Mouse (Mus musculus) layer of hippocampus, adult 11-12 months (tissue): ENCODE results near the gene Crybb1.

Experiments used
- DNase-seq: peaks from one replicate; pipeline ENCODE4 v3.0.0; 2022; ENCODE audit warnings: low spot score

Gene Crybb1

GRCm38 (mm10) chr5:112266011-112266777 lies 10.6 kb downstream of the Crybb1 start:
- DNase-seq, result no peak

DNA sequence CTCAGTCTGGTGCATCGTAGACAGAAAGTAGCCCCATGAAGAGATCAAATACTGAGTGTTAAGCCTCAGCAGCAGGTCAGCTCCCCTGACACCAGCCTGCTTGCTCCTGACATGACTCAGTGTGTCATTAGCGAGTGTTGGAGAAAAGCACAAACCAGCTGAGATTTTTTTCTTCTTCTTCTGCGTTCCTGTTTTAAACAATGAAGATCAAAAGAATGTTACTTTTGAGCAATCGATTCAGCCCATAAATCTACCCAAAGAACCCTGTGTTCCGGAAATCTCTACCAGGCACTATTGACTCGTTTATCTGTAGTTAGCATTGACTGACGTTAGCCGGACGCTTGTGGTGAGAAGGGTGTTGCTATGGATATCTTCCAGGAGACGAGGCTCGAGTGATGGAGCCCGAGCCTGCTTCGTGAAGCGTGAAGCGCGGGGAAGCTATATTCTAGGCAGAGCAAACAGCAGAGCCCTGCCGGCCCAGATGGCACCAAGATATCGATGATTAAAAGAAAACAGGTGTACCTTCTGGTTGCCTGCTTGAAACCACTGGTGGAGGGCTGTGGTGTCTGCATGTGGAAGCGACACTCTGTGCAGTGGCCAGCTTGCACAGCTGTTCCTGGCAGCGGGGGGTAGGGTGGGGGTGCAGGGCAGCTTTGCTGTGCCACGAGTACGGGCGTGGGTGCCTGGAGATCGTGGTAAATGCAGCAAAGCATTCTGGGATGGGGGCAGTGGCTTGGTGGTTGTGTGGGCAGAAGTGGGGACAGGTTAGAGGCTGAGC lies 15.3 kb downstream of the Crybb1 start:
- peak; percentile 56 for DNase-seq

GRCm38 (mm10) chr5:112272934-112273333 lies 17.3 kb downstream of the Crybb1 start:
- no peak for DNase-seq

DNA sequence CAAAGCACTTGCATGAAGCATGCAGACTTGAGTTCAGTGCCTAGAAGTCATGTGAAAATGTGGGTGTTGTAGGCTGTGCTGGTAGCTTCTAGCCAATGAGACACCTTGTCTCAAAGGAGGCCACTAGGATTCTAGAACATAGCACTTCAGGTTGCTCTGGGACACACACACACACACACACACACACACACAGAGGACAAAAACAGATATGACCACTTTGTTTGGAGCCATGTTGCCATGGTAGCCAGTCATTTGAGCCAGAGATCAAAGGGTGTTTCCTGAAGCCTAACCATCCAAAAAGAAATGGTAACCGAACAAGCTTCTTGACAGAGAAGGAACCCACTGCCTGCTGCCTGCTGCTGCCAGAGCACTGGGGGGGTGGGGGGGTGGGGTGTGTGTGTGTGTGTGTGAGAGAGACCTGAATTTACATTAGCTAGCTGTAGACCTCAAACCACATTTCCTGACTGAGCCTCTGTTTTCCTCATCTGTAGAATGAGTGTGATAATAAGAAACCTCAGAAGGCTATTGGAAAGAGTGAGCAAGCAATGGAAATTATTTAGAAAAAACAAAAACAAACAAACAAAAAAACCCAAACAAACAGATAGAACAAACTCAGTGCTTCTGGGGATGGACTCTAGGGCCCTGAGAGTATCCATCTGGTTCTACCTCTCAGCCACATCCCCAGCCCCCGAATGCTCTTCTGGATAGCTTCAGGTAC lies 18.3 kb downstream of the Crybb1 start:
- no peak for DNase-seq

DNA sequence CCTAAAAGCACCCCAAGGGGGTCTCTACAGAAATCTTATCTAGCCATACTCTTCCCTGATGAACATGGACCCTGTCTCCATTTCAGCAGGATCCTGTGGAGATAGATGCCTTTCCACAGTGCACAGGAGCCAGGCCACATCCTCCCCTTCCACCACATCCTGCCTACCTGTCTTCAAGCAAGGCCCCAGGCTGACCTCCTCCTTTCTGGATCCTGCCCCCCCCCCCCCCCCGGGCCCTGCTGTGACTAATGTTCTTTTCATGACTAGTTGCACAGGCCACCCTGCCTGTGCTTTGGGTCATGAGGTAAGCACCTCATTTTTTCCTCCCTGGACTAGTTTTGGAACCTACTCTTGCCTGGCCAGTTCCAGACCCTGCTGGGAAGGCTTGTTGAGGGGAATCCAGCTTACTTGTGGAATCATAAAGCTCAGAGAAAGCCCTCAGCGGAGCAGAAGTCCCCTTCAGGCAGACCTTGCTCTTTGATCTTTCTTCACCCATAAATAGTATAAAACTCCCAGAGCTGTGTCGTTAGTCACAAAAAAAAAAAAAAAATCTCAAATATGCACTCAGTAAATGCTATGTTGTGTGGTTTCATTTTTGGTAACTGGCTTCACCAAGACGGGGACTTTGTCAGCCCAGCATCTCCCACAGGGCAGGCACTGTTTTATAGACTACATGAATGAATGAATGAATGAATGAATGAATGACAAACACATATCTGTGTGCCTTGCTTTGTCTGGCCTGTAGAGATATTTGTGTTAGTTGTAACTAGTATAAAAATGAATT lies 19.6 kb downstream of the Crybb1 start:
- DNase-seq, result no peak

DNA sequence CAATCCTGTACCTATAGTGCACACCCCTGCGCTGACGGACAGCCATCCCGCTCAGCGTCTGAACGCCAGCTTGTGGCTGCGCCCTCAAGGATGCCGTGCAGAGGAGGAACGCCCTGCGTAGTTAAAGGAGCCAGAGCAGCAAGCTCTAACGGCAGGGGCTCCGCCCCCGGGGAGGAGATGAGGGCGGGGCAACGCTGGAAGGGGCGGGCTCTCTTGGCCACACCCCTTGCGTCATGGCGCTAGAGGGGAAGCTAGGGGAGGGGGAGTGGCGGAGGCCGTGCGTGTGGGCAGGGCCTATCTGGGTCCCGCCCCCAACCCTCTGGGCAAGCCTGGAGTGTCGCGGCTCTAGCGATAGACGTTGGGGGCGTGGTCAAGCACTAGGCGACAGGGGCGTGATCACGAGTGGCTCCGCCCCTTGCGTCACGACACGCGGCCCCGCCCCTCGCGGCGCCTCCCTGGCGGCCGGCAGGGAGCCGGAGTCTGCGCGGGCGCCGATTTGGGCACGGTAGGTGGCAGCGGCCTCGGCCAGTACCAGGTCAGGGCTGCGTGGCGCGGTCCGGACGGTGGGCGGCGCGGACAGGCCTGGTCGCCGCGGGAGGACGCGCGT lies 20.8 kb downstream of the Crybb1 start, which contains the start of gene Tpst2:
TSS of gene Tpst2 (plus strand) at position 425 of the 607 bp plus-strand sequence.
- peak; percentile 100 for DNase-seq

- DNase-seq, result no peak
Observed at GRCm38 (mm10) chr5:112276907-112277348, 21.3 kb downstream of the Crybb1 start.

DNA sequence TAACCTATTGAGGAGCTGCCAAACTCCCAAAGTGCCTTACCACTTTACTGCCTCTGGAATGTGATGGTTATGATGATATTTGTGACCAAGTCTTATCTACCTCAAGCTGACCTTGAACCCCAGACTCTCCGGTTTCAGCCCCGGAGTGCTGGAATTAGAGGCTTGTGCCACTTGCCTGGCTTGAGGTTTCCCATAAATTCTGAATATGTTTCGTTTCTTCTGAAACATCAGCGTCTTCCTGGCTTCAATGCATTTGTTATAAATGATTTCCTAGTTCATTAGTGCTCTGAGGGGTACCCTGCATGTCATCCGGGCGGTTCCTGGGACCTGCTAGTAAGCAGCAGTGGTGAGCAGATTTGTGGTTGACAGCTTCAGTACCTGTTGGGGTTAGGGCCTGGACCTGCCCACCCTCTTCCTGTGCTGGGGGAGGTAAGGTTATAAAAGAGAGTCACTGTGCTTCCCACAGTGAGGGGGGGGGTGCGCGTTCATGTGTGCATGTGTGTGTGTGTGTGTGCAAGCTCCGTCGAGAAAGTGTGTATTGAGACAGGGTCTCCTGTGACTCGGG lies 22.4 kb downstream of the Crybb1 start:
- no peak for DNase-seq

DNA sequence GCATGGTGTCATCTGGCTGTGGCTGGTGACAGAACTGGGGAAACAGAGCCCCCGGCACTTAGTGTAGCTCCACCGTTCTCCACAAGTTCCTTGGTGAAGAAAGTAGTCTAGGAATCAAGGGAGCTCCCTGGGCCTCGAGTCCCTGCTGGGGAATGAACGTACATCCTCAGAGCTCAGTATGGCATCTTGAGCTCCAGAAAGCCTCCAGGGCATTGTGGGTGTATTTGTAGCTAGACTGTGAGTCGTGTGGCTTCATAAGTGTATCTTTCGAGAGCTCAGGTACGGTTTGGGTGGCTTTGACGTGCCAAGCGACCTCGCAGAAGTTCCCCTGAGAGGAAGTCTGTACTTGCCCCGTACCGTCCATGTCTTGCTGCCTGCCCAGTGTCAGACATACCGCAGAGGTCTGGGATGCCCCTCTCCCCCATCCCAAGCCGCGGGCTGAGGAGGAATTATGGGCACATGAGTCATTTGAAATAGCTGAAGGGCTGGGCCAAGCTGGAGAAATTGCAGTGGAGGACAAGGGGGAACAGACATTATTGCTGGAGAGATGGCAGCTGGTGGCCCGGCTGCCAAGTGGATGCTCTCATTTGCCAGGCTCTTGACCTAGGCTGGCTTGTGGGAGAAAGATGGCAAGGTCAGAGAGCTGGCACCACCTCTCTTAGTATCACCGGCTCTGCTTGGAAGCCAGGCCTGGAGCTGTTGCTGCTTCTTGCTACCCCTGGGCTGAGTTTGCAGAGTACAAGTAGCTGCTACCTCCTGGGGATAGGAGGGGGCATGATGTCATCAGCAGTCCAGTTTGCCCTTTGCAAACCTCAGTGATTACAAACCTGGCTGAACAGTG lies 23.8 kb downstream of the Crybb1 start:
- no peak for DNase-seq

- DNase-seq, result peak; percentile 56
Observed at GRCm38 (mm10) chr5:112280151-112280550, 24.5 kb downstream of the Crybb1 start.

GRCm38 (mm10) chr5:112280863-112281660 lies 25.4 kb downstream of the Crybb1 start:
- no peak for DNase-seq

DNA sequence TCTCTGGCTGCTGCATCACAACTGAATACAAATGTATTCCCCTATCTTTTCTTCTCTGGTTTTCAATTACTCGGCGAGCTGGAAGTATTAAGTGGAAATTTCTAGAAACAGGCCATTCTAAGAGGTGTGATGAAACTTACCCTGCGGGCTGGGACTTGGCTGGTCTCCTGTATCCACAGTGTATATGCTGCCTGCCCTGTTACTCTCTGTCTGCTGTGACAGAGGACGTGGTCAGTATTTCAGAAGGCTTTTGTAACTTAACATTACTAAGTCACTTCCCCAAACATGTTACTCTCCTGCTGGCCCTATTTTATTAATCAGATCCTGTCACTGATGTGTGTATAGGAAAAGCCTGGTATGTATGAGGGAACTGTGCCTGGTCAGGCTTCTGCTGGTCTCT lies 26.1 kb downstream of the Crybb1 start:
- DNase-seq, result no peak

DNA sequence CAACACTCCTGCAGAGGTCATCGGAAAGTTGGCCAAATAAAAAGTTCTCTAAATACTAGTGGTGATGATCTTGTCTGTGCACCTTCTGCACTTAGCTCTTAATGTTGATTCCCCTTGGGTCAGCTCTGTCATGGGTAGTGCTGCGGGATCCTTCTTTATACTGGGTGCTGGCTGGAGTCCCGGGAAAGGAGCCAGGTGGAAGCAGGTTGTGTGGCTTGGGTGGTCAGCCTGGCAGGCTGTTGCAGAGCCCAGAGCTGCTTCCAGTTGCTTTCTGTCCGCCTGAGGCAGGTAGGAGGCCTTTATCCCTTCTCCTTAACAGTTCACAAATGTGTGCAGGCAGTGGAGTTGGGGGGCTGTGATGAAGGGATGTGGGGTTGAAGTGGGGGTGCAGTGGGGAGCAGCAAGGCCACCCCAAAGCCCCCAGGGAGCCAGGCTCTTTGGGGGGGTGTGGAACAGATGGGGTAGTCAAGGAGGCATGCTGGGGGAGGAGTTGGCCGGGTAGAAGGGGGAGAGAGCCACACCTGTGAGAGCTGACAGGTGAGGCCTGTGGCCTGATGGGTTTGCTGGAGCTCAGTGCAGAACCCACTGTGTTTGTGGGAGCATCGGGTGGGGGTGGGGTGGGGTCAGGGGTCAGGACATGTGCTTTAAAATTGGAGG lies 26.6 kb downstream of the Crybb1 start:
- DNase-seq, result no peak

DNA sequence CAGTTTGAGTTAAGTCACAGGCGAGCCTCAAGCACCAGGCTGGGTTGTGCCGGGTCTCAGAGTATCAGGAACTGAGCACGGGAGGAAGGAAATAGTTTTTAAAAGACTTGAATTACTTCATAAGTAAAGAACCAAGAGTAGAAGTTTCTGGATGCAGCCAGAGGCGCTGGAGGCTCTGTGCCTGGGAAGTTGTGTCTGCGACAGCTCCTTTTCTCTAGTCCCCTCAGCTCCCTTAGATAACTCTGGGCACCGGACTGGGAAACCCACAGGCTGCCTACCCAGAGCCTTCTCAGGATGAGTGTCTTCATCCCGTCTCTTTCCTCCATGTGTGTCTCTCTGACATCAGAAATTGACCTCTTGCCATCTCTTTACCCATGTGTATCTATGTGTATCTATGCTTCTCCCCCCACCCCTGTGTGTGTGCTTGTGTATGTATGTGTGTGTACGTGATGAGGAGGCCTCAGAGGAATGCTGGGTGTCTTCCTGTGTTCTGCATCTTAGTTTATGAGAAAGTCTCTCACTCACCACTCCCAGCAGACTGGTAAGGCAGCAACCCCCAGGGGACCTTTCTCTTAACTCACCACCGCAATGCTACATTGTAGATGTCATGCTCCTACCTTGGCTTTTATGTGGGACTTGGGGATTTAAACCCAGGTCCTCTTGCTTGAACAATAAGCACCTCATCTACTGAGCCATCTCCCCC lies 27.3 kb downstream of the Crybb1 start:
- no peak for DNase-seq

DNA sequence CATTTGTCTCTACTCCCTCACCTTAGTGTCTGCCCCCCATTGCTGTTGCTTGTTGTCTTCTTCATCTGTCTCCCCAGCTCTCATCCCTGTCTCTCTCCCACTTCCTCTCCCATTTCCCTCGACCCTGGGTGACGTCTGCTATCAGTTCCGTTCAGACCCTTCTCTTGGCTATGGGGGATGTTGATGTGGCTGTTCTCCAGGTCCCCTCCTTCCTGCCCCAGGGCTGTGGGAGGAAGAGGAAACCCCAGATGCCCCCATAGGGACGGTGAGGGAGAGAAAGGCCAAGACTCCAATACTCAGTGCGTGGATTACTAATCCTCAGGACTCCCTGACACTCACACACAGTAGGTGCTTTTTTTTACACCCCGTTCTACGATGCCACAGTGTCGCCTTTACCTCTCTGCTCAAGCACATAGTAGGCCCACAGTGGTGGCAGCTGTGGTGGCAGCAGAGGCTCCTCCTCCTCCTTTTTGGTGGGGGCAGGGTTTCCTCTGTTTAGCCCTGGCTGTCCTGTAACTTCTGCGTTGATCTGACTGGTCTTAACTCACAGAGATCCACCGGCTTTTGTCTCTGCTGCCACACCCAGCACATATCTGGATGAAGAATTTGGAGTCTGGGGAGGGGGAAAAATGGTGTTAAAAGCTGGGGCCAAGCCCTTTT lies 28.1 kb downstream of the Crybb1 start:
- DNase-seq, result no peak

- no peak for DNase-seq
Observed at GRCm38 (mm10) chr5:112284203-112284582, 28.6 kb downstream of the Crybb1 start.

DNA sequence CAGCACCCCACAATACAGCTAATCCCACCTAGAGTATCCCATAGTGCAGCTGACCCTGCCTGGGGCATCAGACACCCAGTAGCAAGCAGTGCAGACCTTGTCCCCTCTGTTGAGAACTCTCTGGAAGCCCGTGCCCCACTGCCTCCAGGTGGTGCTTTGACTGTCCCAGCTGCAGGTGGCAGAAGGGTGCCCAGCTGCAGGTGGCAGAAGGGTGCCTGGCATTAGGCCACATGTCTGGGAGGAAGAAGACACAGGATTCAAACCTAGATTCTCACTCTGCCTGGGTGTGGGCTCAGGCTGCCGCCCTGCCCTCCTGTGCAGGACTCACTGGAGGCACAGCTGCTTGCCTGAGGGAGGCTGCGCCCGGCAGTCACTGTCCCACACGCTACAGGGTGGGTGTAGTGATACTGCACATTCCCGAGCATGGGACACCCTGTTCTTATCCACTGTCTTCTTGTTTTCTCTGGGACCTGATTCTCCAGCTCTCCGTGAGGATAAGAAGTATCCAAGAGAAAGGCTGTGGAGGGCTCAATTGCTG lies 30.0 kb downstream of the Crybb1 start:
- no peak for DNase-seq
